Mouse (Mus musculus): Measurements from ENCODE around the gene Gm20388. TPM values are rescaled to one million over a fixed set of nuclear protein-coding genes. Genes with fewer than 3 reads are reported as not detected.

Gm20388 gene
- polyA plus RNA-seq, 1 experiment, result 18.7 TPM

- DNase-seq, result no peak
- Histone ChIP-seq H3K4me3 (replicated peaks; ENCODE audit: insufficient read depth, low read depth, low read length) (no peak overlapping the region), H3K4me1 (ENCODE audit: control insufficient read depth, insufficient read depth, low read length) (no peaks in the 10 kb centered on the region; the same call in 1 of the 2 replicates), H3K27me3 (ENCODE audit: control insufficient read depth, insufficient read depth, low read length) (no peaks in the 10 kb centered on the region; the same call in 1 of the 2 replicates), H3K27ac (ENCODE audit: insufficient read depth, low read length) (no peak overlapping the region)
- TF ChIP-seq POLR2A (IDR thresholded peaks at IDR 0.05; ENCODE audit: borderline replicate concordance, insufficient read depth, low read length) (no peak), CTCF (IDR thresholded peaks at IDR 0.05; ENCODE audit: borderline replicate concordance, insufficient read depth, low read depth, low read length) (no peak)
- 82% methylated on average over 2 of the region's 2 CpGs for WGBS
Observed at GRCm38 (mm10) chr8:123801538-123801937, 3890.9 kb downstream of the Gm20388 start.

DNA sequence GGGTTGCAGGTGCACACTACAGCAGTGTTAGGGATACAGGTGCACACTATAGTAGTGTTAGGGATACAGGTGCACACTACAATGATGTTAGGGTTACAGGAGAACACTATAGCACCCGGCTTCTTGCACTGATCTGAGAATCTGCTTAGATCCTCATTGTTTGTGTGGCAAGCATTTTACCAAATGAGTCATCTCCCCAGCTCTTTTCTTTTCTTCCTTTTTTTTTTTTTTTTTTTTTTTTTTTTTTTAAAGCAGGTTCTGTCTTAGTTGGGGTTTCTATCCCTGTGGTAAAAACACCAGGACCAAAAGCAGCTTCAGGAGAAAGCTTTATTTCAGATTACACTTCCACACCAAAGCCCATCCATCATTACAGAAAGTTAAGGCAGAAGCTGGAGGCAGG lies 3893.0 kb downstream of the Gm20388 start:
- DNase-seq, result no peak
- Histone ChIP-seq H3K4me1 (ENCODE audit: control insufficient read depth, insufficient read depth, low read length) (peaks cover 3% of the 10 kb centered on the region; the same call in 1 of the 2 replicates), H3K27me3 (ENCODE audit: control insufficient read depth, insufficient read depth, low read length) (no peaks in the 10 kb centered on the region), H3K27ac (ENCODE audit: insufficient read depth, low read length) (no peak overlapping the region), H3K4me3 (replicated peaks; ENCODE audit: insufficient read depth, low read depth, low read length) (no peak overlapping the region)
- TF ChIP-seq CTCF (IDR thresholded peaks at IDR 0.05; ENCODE audit: borderline replicate concordance, insufficient read depth, low read depth, low read length) (no peak), POLR2A (IDR thresholded peaks at IDR 0.05; ENCODE audit: borderline replicate concordance, insufficient read depth, low read length) (no peak)
- WGBS, result 81% methylated on average over 1 of the region's 1 CpGs

GRCm38 (mm10) chr8:123804586-123804985 lies 3893.9 kb downstream of the Gm20388 start:
- TF ChIP-seq CTCF (IDR thresholded peaks at IDR 0.05; ENCODE audit: borderline replicate concordance, insufficient read depth, low read depth, low read length), result no peak
- no peak for TF ChIP-seq POLR2A (IDR thresholded peaks at IDR 0.05; ENCODE audit: borderline replicate concordance, insufficient read depth, low read length)
- 95% methylated on average over 7 of the region's 7 CpGs for WGBS
- peaks cover 7% of the 10 kb centered on the region for H3K4me1 ChIP-seq (ENCODE audit: control insufficient read depth, insufficient read depth, low read length)
- DNase-seq, result no peak
- no peak overlapping the region for H3K4me3 ChIP-seq (replicated peaks; ENCODE audit: insufficient read depth, low read depth, low read length)
- no peak overlapping the region for H3K27ac ChIP-seq (ENCODE audit: insufficient read depth, low read length)
- H3K27me3 ChIP-seq (ENCODE audit: control insufficient read depth, insufficient read depth, low read length), result no peaks in the 10 kb centered on the region

GRCm38 (mm10) chr8:123805209-123805717 lies 3894.6 kb downstream of the Gm20388 start:
- TF ChIP-seq POLR2A (IDR thresholded peaks at IDR 0.05; ENCODE audit: borderline replicate concordance, insufficient read depth, low read length), result no peak
- TF ChIP-seq CTCF (IDR thresholded peaks at IDR 0.05; ENCODE audit: borderline replicate concordance, insufficient read depth, low read depth, low read length), result no peak
- peak overlapping the region; percentile 94 for H3K27ac ChIP-seq (ENCODE audit: insufficient read depth, low read length)

DNA sequence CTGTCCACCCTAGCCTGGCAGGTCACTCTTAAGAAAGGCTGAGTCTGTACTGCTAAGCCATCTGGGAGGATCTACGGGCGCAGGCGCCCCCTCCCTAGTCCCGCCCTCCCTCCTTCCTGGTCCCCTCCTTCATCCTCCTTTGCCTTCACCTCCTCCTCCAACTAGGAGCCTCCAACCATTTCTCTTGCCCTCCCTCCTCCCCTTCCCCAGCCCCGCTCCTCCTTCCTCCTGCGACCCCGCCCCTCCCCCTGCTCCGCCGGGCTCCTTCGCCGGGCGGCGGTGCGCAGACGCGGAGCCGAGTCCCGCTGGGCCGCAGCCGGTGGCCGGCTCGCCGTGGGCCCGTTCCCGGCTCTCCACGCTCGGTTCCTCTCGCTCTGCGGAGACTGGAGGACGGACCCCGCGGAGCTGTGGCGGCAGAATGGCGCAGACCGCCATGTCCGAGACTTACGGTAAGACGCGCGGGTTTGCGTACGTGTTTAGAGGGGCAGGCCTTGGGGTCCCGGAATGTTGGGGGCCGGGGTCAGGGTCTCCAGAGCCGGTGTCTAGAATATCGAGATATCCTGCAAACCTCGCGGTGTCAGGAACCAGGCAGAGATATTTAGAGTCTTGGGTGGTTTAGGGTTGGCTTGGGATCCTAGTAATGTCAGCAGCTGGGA lies 3895.2 kb downstream of the Gm20388 start, which contains the start of gene Rab4a:
Rab4a (plus strand) TSS at position 268 of the 656 bp plus-strand sequence.
- H3K27me3 ChIP-seq (ENCODE audit: control insufficient read depth, insufficient read depth, low read length), result no peaks in the 10 kb centered on the region
- H3K4me3 ChIP-seq (replicated peaks; ENCODE audit: insufficient read depth, low read depth, low read length), result peak within 1 kb of the TSS; percentile 93
- H3K4me1 ChIP-seq (ENCODE audit: control insufficient read depth, insufficient read depth, low read length), result peaks cover 15% of the 10 kb centered on the region
- TF ChIP-seq CTCF (IDR thresholded peaks at IDR 0.05; ENCODE audit: borderline replicate concordance, insufficient read depth, low read depth, low read length), result no peak
- peak; percentile 43 for TF ChIP-seq POLR2A (IDR thresholded peaks at IDR 0.05; ENCODE audit: borderline replicate concordance, insufficient read depth, low read length)
- peak; percentile 90 for DNase-seq
- under 1% methylated on average over 48 of the region's 48 CpGs for WGBS
- H3K27ac ChIP-seq (ENCODE audit: insufficient read depth, low read length), result peak within 1 kb of the TSS; percentile 94

More at GRCm38 (mm10) chr8:123805209-123805717, 3894.6 kb downstream of the Gm20388 start:
- WGBS, result 9% methylated on average over 15 of the region's 15 CpGs
- Histone ChIP-seq H3K27me3 (ENCODE audit: control insufficient read depth, insufficient read depth, low read length) (no peaks in the 10 kb centered on the region), H3K4me3 (replicated peaks; ENCODE audit: insufficient read depth, low read depth, low read length) (peak overlapping the region; percentile 93), H3K4me1 (ENCODE audit: control insufficient read depth, insufficient read depth, low read length) (peaks cover 11% of the 10 kb centered on the region)
- DNase-seq, result no peak

GRCm38 (mm10) chr8:123806374-123806935 lies 3895.8 kb downstream of the Gm20388 start:
- WGBS, result 2% methylated on average over 12 of the region's 12 CpGs
- Histone ChIP-seq H3K4me1 (ENCODE audit: control insufficient read depth, insufficient read depth, low read length) (peaks cover 20% of the 10 kb centered on the region), H3K4me3 (replicated peaks; ENCODE audit: insufficient read depth, low read depth, low read length) (peak overlapping the region; percentile 93), H3K27me3 (ENCODE audit: control insufficient read depth, insufficient read depth, low read length) (no peaks in the 10 kb centered on the region), H3K27ac (ENCODE audit: insufficient read depth, low read length) (peak overlapping the region; percentile 89)
- TF ChIP-seq CTCF (IDR thresholded peaks at IDR 0.05; ENCODE audit: borderline replicate concordance, insufficient read depth, low read depth, low read length), result no peak
- TF ChIP-seq POLR2A (IDR thresholded peaks at IDR 0.05; ENCODE audit: borderline replicate concordance, insufficient read depth, low read length), result no peak
- peak in 1 of 2 experiments; percentile 45 for DNase-seq

DNA sequence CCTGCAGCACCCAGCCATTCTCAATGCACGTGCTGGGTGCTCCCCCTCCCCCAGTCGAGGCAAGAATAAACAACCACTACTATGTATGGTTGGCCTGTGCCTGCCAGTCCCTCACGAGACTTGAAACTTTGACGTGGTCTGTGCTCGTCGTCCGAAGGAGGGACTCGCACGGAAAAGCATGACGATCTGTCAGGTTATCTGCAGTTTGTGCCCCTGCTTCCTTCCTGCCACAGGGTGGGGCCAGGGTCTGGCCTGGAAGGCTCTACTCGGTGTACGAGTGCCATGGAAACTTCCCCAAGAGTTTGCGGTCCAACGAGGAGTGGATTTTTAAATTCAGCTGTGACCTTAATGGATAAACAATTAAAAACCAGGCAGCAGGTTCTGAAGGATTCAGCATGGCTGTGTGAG lies 3896.4 kb downstream of the Gm20388 start:
- no peaks in the 10 kb centered on the region for H3K27me3 ChIP-seq (ENCODE audit: control insufficient read depth, insufficient read depth, low read length)
- H3K4me1 ChIP-seq (ENCODE audit: control insufficient read depth, insufficient read depth, low read length), result peaks cover 23% of the 10 kb centered on the region
- no peak for TF ChIP-seq POLR2A (IDR thresholded peaks at IDR 0.05; ENCODE audit: borderline replicate concordance, insufficient read depth, low read length)
- TF ChIP-seq CTCF (IDR thresholded peaks at IDR 0.05; ENCODE audit: borderline replicate concordance, insufficient read depth, low read depth, low read length), result no peak
- peak overlapping the region; percentile 93 for H3K4me3 ChIP-seq (replicated peaks; ENCODE audit: insufficient read depth, low read depth, low read length)
- DNase-seq, result no peak
- 2% methylated on average over 14 of the region's 14 CpGs for WGBS
- 0 out of 2 replicates have a peak overlapping the region, but pooled peaks have one; percentile 16 for H3K27ac ChIP-seq (ENCODE audit: insufficient read depth, low read length)
